In genomic region chr12:98994366-98994765, GRCm38 (mm10) we compare ENCODE assay signal across 25 mouse cellular contexts.
DNase-seq lines count a peak whose midpoint lies in the region; ATAC-seq and TF ChIP-seq lines count a peak whose summit lies in the region.
"Had no signal": no experiment of that assay in that cellular context is flagged by ENCODE, and none has a peak within 500 bp of the region (broad histone marks: within the 10 kb centered on the region; RNA-seq: fewer than 3 reads in every experiment).

No protein-coding gene starts in this region.

- H3K9me3 ChIP-seq in intestine, embryonic 16.5 days (ENCODE audit: control insufficient read depth, low read length) = no peaks in the 10 kb centered on the region
- H3K9me3 ChIP-seq: heart, embryonic 13.5 days had no signal

- no peak for ATAC-seq in intestine, embryonic 16.5 days
- ATAC-seq: forebrain, embryonic 14.5 days; hindbrain, postnatal 0 days; inflammation-experienced regulatory T-cells, adult 6 months; intestine, postnatal 0 days had no signal

- H3K9ac ChIP-seq in intestine, embryonic 16.5 days (ENCODE audit: low read depth, low read length) = no peak overlapping the region
- H3K9ac ChIP-seq: heart, embryonic 13.5 days; hindbrain, embryonic 14.5 days had no signal

- H3ac ChIP-seq in myocyte (ENCODE audit: control insufficient read depth, insufficient read length) = no peak overlapping the region

- no peak for TF ChIP-seq POLR2A in myocyte (IDR thresholded peaks at IDR 0.05; ENCODE audit: insufficient read length, low read depth)

- H3K36me3 ChIP-seq in myocyte (ENCODE audit: control insufficient read depth, insufficient read depth) = no peaks in the 10 kb centered on the region
- H3K36me3 ChIP-seq in intestine, embryonic 16.5 days (ENCODE audit: control insufficient read depth, insufficient read depth, low read length) = no peaks in the 10 kb centered on the region
- H3K36me3 ChIP-seq: G1E; heart, embryonic 13.5 days had no signal

- H3K4me1 ChIP-seq in intestine, embryonic 16.5 days (ENCODE audit: control insufficient read depth, insufficient read depth, low read length) = no peaks in the 10 kb centered on the region
- H3K4me1 ChIP-seq: heart, embryonic 13.5 days had no signal

- H3K4me2 ChIP-seq in myocyte (ENCODE audit: low read depth) = peak overlapping the region; percentile 46
- H3K4me2 ChIP-seq in intestine, embryonic 16.5 days (ENCODE audit: low read depth, low read length) = no peak overlapping the region
- H3K4me2 ChIP-seq: heart, embryonic 13.5 days; hindbrain, embryonic 14.5 days had no signal

- no peak overlapping the region for H3K4me3 ChIP-seq in myocyte
- H3K4me3 ChIP-seq in intestine, embryonic 16.5 days (ENCODE audit: low read length) = no peak overlapping the region
- H3K4me3 ChIP-seq: heart, embryonic 13.5 days had no signal

- H3K27ac ChIP-seq in intestine, embryonic 16.5 days (ENCODE audit: low read length) = no peak overlapping the region
- H3K27ac ChIP-seq: heart, embryonic 13.5 days; hindbrain, embryonic 14.5 days; hindbrain, postnatal 0 days had no signal

- 77% methylated on average over 3 of the region's 3 CpGs for WGBS in intestine, embryonic 16.5 days

- peak; percentile 67 for DNase-seq in retina, postnatal 1 day
- DNase-seq in retina, embryonic 14.5 days (ENCODE audit: low spot score) = no peak
- peak; percentile 34 for DNase-seq in NIH3T3 (ENCODE audit: low read depth)
- no peak for DNase-seq in lung, adult 18-20 months
- DNase-seq: adrenal gland, adult 2 months; adrenal gland, postnatal 14 days; cerebellum, adult 11-12 months; cerebellum, adult 8-10 months; cerebellum, postnatal 10 days; cerebellum, postnatal 36 days; gastrocnemius, postnatal 25 days; heart, adult 18-20 months; heart, postnatal 14 days; heart, postnatal 4 days; kidney, adult 2 months had no signal

- H3K79me2 ChIP-seq in myocyte (ENCODE audit: control insufficient read depth, insufficient read depth) = no peaks in the 10 kb centered on the region

- H3K27me3 ChIP-seq in myocyte (ENCODE audit: control insufficient read depth, insufficient read depth, insufficient read length) = no peaks in the 10 kb centered on the region
- H3K27me3 ChIP-seq in intestine, embryonic 16.5 days (replicated peaks; ENCODE audit: control insufficient read depth, insufficient read depth, low read length) = no peaks in the 10 kb centered on the region
- H3K27me3 ChIP-seq: CH12.LX; heart, embryonic 13.5 days had no signal

TF ChIP-seq in myocyte, 11 proteins besides CTCF, POLR2A, EP300 and RAD21:
- no peak for TF ChIP-seq REST (IDR thresholded peaks at IDR 0.05; ENCODE audit: insufficient read depth, insufficient read length)
- TF ChIP-seq E2F4 (IDR thresholded peaks at IDR 0.05; ENCODE audit: insufficient read depth) = no peak
- no peak for TF ChIP-seq MYOD1 (IDR thresholded peaks at IDR 0.05; ENCODE audit: control insufficient read depth in 1 of 3, insufficient read length in 2 of 3, low read depth in 2 of 3)
- no peak for TF ChIP-seq POLR2AphosphoS2 (IDR thresholded peaks at IDR 0.05; ENCODE audit: insufficient read length, low read depth)
- TF ChIP-seq SRF (IDR thresholded peaks at IDR 0.05; ENCODE audit: control insufficient read depth, insufficient read length, low read depth) = no peak
- no peak for TF ChIP-seq MAX (IDR thresholded peaks at IDR 0.05; ENCODE audit: low read depth)
- no peak for TF ChIP-seq TCF12 (IDR thresholded peaks at IDR 0.05; ENCODE audit: insufficient read depth, poor library complexity, severe bottlenecking)
- no peak for TF ChIP-seq TCF3 (IDR thresholded peaks at IDR 0.05; ENCODE audit: insufficient read length, low read depth)
- TF ChIP-seq CEBPB (IDR thresholded peaks at IDR 0.05; ENCODE audit: insufficient read depth, poor library complexity, severe bottlenecking) = no peak
- no peak for TF ChIP-seq USF1 (IDR thresholded peaks at IDR 0.05; ENCODE audit: low read depth)
- TF ChIP-seq MYOG (IDR thresholded peaks at IDR 0.05; ENCODE audit: control insufficient read depth in 1 of 3, insufficient read depth in 1 of 3, insufficient read length in 2 of 3, low read depth in 2 of 3) = no peak

Comparison
In these comparisons a context has a peak if more than half of its experiments do, and no peak if none do; other contexts are left out.
1. DNase-seq: peak in retina, postnatal 1 day (single experiment) and NIH3T3 (single experiment); none in retina, embryonic 14.5 days (single experiment) and lung, adult 18-20 months (0 of 2).